Mouse (Mus musculus) megakaryocyte, embryonic 14.5 days (primary cell): ENCODE data around the gene Zbtb41. TPM values are rescaled to one million over a fixed set of nuclear protein-coding genes. Genes with fewer than 3 reads are reported as not detected.
A peak's percentile ranks its signal among the peaks of the same experiment; 100 is the strongest.
"Not testable (repeated sequence)": the region's sequence is repeated elsewhere in the genome, so short reads cannot be mapped to it uniquely, and the experiment has no call there.

Source experiments
- H3K27me3 ChIP-seq: replicated peaks from 2 replicates; pipeline ENCODE3; 2012; ENCODE audit warnings: inconsistent platforms
- H3K36me3 ChIP-seq: replicated peaks from 2 replicates; pipeline ENCODE3; 2012; ENCODE audit warnings: low read length, inconsistent platforms, mixed read lengths
- H3K4me1 ChIP-seq: 2 replicates; pipeline ENCODE4 v1.6.1; 2012; ENCODE audit warnings: inconsistent platforms
- H3K4me3 ChIP-seq: replicated peaks from 2 replicates; pipeline ENCODE3; 2012; ENCODE audit warnings: moderate library complexity, mild to moderate bottlenecking, inconsistent platforms
- H3K9me3 ChIP-seq: 2 replicates; pipeline ENCODE4 v1.6.1; 2012; ENCODE audit warnings: inconsistent platforms
- FLI1 ChIP-seq: IDR thresholded peaks from 2 replicates; pipeline ENCODE4 v1.6.1; 2012; ENCODE audit warnings: low read length, inconsistent platforms, mixed read lengths
- GATA1 ChIP-seq: IDR thresholded peaks from 3 replicates; pipeline ENCODE4 v1.6.1; 2012; ENCODE audit warnings: mixed read lengths, low read length, inconsistent platforms, borderline replicate concordance
- polyA plus RNA-seq: library from polyadenylated mRNA; stranded (reverse); fragments of >175 nt; gene quantifications from 2 replicates; pipeline ENCODE4 v1.2.3, GENCODE M21; 2012; ENCODE audit warnings: low replicate concordance; ENCODE audit not compliant: insufficient read depth

Gene Zbtb41
- polyA plus RNA-seq, 1 experiment = 0.06 TPM

DNA sequence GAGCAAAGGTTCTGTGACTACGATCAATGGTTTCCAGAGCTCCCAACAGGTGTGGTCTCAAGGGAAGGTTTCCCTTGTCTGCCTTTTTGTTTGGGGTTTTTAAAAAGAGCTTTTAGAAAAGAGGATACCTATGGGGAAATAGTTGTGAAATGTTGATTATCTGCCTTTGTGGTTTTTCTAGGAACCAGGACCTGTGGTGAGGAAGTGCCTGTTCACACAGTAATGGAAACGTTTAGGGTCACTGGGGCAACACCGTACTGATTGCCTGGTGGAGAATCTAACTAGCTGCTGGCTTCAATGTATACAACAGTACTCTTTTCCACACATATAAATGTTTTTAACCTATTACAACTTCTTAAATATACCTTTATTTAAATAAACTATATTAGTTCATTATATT is 8.6 kb upstream of the Zbtb41 start:
- TF ChIP-seq GATA1 (no peak), FLI1 (no peak)
- Histone ChIP-seq H3K4me1 (peaks cover 17% of the 10 kb centered on the region), H3K4me3 (no peak overlapping the region)

DNA sequence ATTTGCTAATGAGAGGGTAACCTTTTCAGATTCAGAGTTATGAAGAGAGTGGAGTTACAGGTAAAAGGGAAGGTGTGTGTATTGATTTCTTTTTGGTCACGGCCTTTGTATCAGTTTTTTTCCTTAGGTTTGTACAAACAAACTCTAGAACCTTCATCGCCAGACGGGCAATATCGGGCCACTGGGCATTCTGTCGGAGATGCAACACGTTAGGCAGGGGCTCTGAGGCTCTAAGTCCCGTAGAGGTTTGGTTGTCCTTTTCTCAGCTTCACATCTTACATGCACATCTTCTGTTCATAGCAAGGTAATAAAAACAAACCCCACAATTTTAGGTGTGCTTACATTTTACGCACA is 590 bp upstream of the Zbtb41 start:
- H3K27me3 ChIP-seq = no peaks in the 10 kb centered on the region
- H3K4me3 ChIP-seq = peak overlapping the region; percentile 97
- H3K36me3 ChIP-seq = peaks cover 6% of the 10 kb centered on the region
- TF ChIP-seq FLI1 (no peak), GATA1 (no peak)
- H3K9me3 ChIP-seq = no peaks in the 10 kb centered on the region
- H3K4me1 ChIP-seq = peaks cover 46% of the 10 kb centered on the region

More for the DNA sequence above, 8.6 kb upstream of the Zbtb41 start:
- H3K27me3 ChIP-seq = no peaks in the 10 kb centered on the region
- H3K9me3 ChIP-seq = peaks cover 10% of the 10 kb centered on the region
- no peaks in the 10 kb centered on the region for H3K36me3 ChIP-seq

- Histone ChIP-seq H3K4me3 (peak overlapping the region; percentile 97), H3K36me3 (peaks cover 10% of the 10 kb centered on the region), H3K27me3 (no peaks in the 10 kb centered on the region), H3K9me3 (no peaks in the 10 kb centered on the region), H3K4me1 (peaks cover 44% of the 10 kb centered on the region)
- TF ChIP-seq FLI1 (no peak), GATA1 (no peak)
These were observed 853 bp downstream of the Zbtb41 start for GRCm38 (mm10) chr1:139422941-139423340.

DNA sequence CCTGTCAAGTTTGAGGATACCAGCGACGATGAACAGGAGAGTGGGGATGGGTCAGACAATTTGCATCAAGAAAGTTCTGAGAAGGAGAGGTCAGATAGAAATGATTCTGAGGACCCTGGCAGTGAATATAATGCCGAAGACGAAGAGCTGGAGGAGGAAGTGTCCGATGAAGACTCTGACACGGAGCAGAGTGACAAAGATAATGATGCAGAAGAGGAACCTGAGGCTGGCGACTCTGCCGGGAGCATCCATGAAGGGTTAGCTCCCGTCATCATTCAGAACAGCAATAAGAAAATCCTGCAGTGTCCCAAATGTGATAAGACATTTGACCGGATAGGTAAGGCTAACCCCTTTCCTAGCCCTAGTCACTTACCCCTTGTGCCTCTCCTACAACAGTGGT is 1.8 kb downstream of the Zbtb41 start:
- Histone ChIP-seq H3K27me3 (no peaks in the 10 kb centered on the region), H3K36me3 (peaks cover 11% of the 10 kb centered on the region), H3K4me3 (peak overlapping the region; percentile 10), H3K4me1 (peaks cover 44% of the 10 kb centered on the region), H3K9me3 (no peaks in the 10 kb centered on the region)
- TF ChIP-seq FLI1 = no peak
- TF ChIP-seq GATA1 = no peak

DNA sequence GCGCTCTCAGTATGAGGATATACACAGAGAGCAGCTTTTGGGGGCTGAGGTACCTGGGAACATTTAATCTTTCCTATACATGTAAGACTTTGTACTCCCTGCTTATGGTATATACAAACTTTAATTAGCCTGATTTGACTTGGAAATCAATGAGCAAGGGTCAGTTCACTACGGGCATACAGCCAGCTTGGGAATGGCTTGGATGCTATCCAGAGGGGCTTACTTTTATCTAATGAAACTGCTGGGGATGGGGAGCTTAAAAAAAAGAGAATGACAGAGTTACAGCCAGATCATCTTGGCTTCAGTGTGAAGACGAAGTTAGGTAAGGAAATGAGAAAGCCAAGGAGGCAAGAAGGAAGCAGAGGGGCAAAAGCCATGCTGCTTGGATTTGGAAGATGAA is 2.9 kb downstream of the Zbtb41 start:
- TF ChIP-seq FLI1 (no peak), GATA1 (no peak)
- Histone ChIP-seq H3K36me3 (peaks cover 19% of the 10 kb centered on the region), H3K9me3 (no peaks in the 10 kb centered on the region), H3K4me3 (peak overlapping the region; percentile 57), H3K27me3 (no peaks in the 10 kb centered on the region), H3K4me1 (peaks cover 44% of the 10 kb centered on the region)

DNA sequence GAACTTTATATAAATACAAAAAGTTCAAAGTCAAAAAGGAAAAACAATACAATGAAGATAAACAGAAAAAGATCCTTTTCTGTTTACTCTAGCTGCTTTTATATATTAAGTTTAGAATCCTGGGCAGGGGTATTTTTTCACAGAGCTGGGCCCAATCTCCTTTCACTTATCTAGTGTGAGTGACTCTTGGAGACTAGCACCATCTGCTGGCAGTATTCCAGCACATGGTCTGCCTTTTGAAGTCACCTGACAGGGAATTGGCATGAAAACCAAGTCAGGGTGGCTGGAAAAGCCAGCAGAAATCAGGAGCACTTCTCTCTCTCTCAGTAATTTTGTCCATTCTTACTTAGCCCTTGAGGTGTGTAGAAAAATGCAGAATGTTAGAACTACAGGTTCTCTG is 16.3 kb downstream of the Zbtb41 start:
- Histone ChIP-seq H3K27me3 (no peaks in the 10 kb centered on the region), H3K4me3 (no peak overlapping the region), H3K4me1 (no peaks in the 10 kb centered on the region), H3K36me3 (peaks cover 92% of the 10 kb centered on the region), H3K9me3 (no peaks in the 10 kb centered on the region)
- TF ChIP-seq FLI1 (no peak), GATA1 (no peak)

DNA sequence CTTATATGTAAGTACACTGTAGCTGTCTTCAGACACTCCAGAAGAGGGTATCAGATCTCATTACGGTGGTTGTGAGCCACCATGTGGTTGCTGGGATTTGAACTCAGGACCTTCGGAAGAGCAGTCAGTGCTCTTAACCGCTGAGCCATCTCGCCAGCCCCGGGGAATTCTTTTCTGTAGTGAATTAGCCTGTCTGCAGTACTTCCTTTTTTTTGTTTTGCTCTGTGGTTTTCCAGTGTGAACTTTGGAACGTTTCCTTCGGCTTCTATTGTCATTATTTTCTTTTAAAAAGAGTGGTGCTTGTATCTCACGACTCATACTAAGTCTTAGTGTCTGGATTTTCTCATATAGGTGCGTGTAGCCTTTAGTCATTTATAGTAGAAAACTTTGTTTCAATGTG is 21.0 kb downstream of the Zbtb41 start:
- H3K36me3 ChIP-seq = peaks cover 75% of the 10 kb centered on the region
- H3K4me1 ChIP-seq, H3K27me3 ChIP-seq, H3K9me3 ChIP-seq, H3K4me3 ChIP-seq: not testable (repeated sequence)

- peak within 1 kb of the TSS; percentile 98 for H3K4me3 ChIP-seq
- TF ChIP-seq FLI1 = no peak
- TF ChIP-seq GATA1 = no peak
- H3K9me3 ChIP-seq = no peaks in the 10 kb centered on the region
These were observed 32.5 kb downstream of the Zbtb41 start, which contains the start of gene Aspm for GRCm38 (mm10) chr1:139454340-139455225. TSS of gene Aspm (plus strand) at chr1:139454772.

GRCm38 (mm10) chr1:139455226-139455869 is 33.3 kb downstream of the Zbtb41 start:
- peaks cover 41% of the 10 kb centered on the region for H3K4me1 ChIP-seq
- no peaks in the 10 kb centered on the region for H3K27me3 ChIP-seq
- H3K36me3 ChIP-seq = peaks cover 23% of the 10 kb centered on the region
- peak overlapping the region; percentile 98 for H3K4me3 ChIP-seq
- no peak for TF ChIP-seq FLI1
- no peak for TF ChIP-seq GATA1
- H3K9me3 ChIP-seq = no peaks in the 10 kb centered on the region

More at GRCm38 (mm10) chr1:139454340-139455225, 32.5 kb downstream of the Zbtb41 start, which contains the start of gene Aspm:
- Histone ChIP-seq H3K36me3 (peaks cover 20% of the 10 kb centered on the region), H3K4me1 (peaks cover 40% of the 10 kb centered on the region), H3K27me3 (no peaks in the 10 kb centered on the region)

DNA sequence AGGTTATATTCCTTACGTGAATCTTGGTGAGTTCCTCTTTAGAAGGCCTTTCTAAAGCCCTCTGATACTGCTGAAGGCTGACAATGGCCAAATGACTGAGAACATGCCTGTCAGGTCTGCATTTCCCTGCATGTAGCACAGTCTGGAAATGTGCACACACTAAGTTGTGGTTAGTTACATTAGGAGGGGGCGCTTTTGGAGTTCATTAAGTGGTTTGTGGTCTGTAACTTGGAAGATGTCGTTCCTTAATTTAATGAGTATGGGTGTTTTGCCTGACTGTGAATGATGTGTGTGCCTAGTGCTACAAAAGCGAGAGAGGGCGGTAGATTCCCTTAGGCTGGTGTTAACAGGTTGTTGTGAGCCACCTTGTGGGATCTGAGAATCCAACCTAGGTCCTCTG is 38.7 kb downstream of the Zbtb41 start:
- H3K27me3 ChIP-seq = no peaks in the 10 kb centered on the region
- H3K4me1 ChIP-seq = peaks cover 33% of the 10 kb centered on the region
- TF ChIP-seq FLI1 (no peak), GATA1 (no peak)
- no peaks in the 10 kb centered on the region for H3K9me3 ChIP-seq
- peaks cover 66% of the 10 kb centered on the region for H3K36me3 ChIP-seq
- H3K4me3 ChIP-seq = no peak overlapping the region
